Mouse (Mus musculus): ENCODE measurements around the gene Cep41. TPM values are rescaled to one million over a fixed set of nuclear protein-coding genes. Genes with fewer than 3 reads are reported as not detected.

Gene Cep41
- 4.0 and 4.7 TPM in 2 replicates for polyA plus RNA-seq (2015; fragmentation: Nextera tagmentation; extraction: Ambion mirVana)

DNA sequence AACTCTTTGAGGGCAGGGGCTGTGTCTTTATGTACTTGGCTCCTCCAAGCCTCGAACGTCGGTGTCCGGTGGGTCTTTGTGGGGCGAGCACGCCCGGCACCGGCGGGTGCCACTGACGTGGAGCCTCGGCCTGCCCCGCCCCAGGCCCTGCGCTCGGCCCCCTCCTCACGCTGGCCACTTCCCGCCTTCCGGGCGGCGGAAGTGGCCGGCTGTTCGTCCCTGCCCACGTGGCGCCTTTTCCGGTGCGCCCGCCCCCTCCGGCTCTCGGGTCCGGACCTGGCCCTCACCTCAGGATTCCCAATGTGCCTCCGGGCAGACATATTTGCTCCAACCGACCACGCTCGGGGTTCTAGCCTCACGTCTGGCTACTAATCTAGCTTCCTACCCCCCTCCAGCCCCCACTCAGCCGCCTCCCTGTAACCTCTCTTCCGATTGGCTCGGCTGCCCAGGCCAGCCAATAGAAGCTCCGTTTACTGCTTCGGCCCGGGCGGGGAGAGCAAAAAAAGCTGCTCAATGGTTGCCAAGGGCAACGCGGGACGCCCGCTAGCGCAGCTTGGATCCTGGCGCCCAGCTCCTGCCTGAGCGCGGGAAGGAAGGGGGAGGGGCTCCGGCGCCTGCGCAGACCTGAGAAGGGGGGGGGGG lies at the start of gene Cep41:
Gene Cep41 (minus strand): TSS at position 400 of the 642 bp plus-strand sequence.
- peak; percentile 98 for ATAC-seq (ENCODE audit: low FRiP score, low TSS enrichment)
- peaks cover 5% of the 10 kb centered on the region; the same call in 1 of the 2 replicates for H3K4me1 ChIP-seq (replicated peaks; ENCODE audit: control insufficient read depth, insufficient read depth)
- WGBS: under 1% methylated on average over 50 of the region's 52 CpGs

DNA sequence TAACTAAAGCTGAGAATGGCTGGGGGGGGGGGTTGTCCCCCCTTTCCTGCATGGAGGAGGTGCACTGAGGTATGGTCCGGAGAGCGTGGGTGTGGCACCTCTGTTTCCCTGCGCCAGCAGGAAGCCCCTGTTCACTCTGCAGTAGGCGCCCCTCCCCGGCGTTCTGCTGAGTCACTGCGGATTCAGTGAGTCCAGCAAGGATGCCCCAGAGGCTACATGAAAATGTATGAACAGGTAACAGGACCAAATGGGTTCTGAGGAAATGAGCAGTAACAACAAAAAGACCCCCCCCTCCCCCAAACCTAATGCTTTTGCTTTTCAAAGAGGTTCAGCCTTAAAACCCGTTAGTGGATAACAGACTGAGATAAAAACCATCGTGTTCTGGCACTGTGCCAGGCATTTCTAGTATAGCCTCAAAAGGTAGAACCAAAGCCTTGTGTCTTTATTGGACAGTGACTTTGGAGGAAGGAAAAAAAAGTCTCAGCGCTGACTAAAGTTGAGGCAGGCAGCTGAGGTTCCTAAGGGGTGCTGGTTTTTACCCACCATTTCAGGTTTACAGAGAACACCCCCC lies 45.7 kb upstream of the Cep41 start:
- H3K27ac ChIP-seq (replicated peaks): no peak overlapping the region
- no peaks in the 10 kb centered on the region for H3K4me1 ChIP-seq (replicated peaks; ENCODE audit: control insufficient read depth, insufficient read depth)
- H3K4me3 ChIP-seq (ENCODE audit: low read depth, low read length): peak overlapping the region; percentile 52
- H3K4me2 ChIP-seq (replicated peaks; ENCODE audit: low read depth): peak overlapping the region; percentile 53
- 0 out of 2 replicates have a peak, but pooled peaks cover 11% of the 10 kb centered on the region for H3K9me3 ChIP-seq (ENCODE audit: control insufficient read depth, low read length)
- ATAC-seq (ENCODE audit: low FRiP score, low TSS enrichment) (no peak), DNase-seq (ENCODE audit: low spot score) (peak; percentile 37)
- no peaks in the 10 kb centered on the region for H3K27me3 ChIP-seq (ENCODE audit: control insufficient read depth, insufficient read depth, low read length)
- no peak for TF ChIP-seq CTCF (IDR thresholded peaks at IDR 0.05; ENCODE audit: low read depth)
- no peak overlapping the region for H3K9ac ChIP-seq (ENCODE audit: low read length)
- peaks cover 11% of the 10 kb centered on the region; the same call in 1 of the 2 replicates for H3K36me3 ChIP-seq (ENCODE audit: control insufficient read depth, insufficient read depth, low read length)
- 52% methylated on average over 10 of the region's 10 CpGs for WGBS

More for the DNA sequence above, at the start of gene Cep41:
- Histone ChIP-seq H3K4me2 (replicated peaks; ENCODE audit: low read depth) (peak within 1 kb of the TSS; percentile 72), H3K36me3 (ENCODE audit: control insufficient read depth, insufficient read depth, low read length) (no peaks in the 10 kb centered on the region), H3K27me3 (ENCODE audit: control insufficient read depth, insufficient read depth, low read length) (no peaks in the 10 kb centered on the region), H3K9ac (ENCODE audit: low read length) (peak within 1 kb of the TSS; percentile 69), H3K27ac (replicated peaks) (peak within 1 kb of the TSS; percentile 83), H3K4me3 (ENCODE audit: low read depth, low read length) (peak within 1 kb of the TSS; percentile 63), H3K9me3 (ENCODE audit: control insufficient read depth, low read length) (no peaks in the 10 kb centered on the region)
- DNase-seq (ENCODE audit: low spot score): peak; percentile 93
- TF ChIP-seq EP300 (optimal IDR thresholded peaks at IDR 0.05) (peak; percentile 94), CTCF (IDR thresholded peaks at IDR 0.05; ENCODE audit: low read depth) (no peak)

- Histone ChIP-seq H3K9me3 (ENCODE audit: control insufficient read depth, low read length) (peaks cover 11% of the 10 kb centered on the region; the same call in 1 of the 2 replicates), H3K4me1 (replicated peaks; ENCODE audit: control insufficient read depth, insufficient read depth) (no peaks in the 10 kb centered on the region), H3K27ac (replicated peaks) (peak overlapping the region; percentile 67; the same call in 1 of the 2 replicates), H3K27me3 (ENCODE audit: control insufficient read depth, insufficient read depth, low read length) (no peaks in the 10 kb centered on the region), H3K9ac (ENCODE audit: low read length) (peak overlapping the region; percentile 58), H3K4me3 (ENCODE audit: low read depth, low read length) (peak overlapping the region; percentile 52), H3K4me2 (replicated peaks; ENCODE audit: low read depth) (peak overlapping the region; percentile 53), H3K36me3 (ENCODE audit: control insufficient read depth, insufficient read depth, low read length) (peaks cover 8% of the 10 kb centered on the region; the same call in 1 of the 2 replicates)
- 46% methylated on average over 20 of the region's 20 CpGs for WGBS
- ATAC-seq (ENCODE audit: low FRiP score, low TSS enrichment): no peak
- DNase-seq (ENCODE audit: low spot score): no peak
- TF ChIP-seq CTCF (IDR thresholded peaks at IDR 0.05; ENCODE audit: low read depth) (no peak), EP300 (optimal IDR thresholded peaks at IDR 0.05) (no peak)
Measured at GRCm38 (mm10) chr6:30738464-30739006, 45.0 kb upstream of the Cep41 start.

- peak overlapping the region; percentile 67 for H3K27ac ChIP-seq (replicated peaks)
- H3K9me3 ChIP-seq (ENCODE audit: control insufficient read depth, low read length): peaks cover 11% of the 10 kb centered on the region; the same call in 1 of the 2 replicates
- ATAC-seq (ENCODE audit: low FRiP score, low TSS enrichment) (peak; percentile 63; the same call in 1 of the 2 replicates), DNase-seq (ENCODE audit: low spot score) (peak; percentile 56)
- H3K9ac ChIP-seq (ENCODE audit: low read length): peak overlapping the region; percentile 58
- TF ChIP-seq CTCF (IDR thresholded peaks at IDR 0.05; ENCODE audit: low read depth) (peak; percentile 26; the same call in 1 of the 2 replicates), EP300 (optimal IDR thresholded peaks at IDR 0.05) (no peak)
- WGBS: 57% methylated on average over 58 of the region's 66 CpGs
- H3K4me1 ChIP-seq (replicated peaks; ENCODE audit: control insufficient read depth, insufficient read depth): no peaks in the 10 kb centered on the region
- peaks cover 5% of the 10 kb centered on the region; the same call in 1 of the 2 replicates for H3K36me3 ChIP-seq (ENCODE audit: control insufficient read depth, insufficient read depth, low read length)
- H3K4me3 ChIP-seq (ENCODE audit: low read depth, low read length): peak overlapping the region; percentile 52
- H3K27me3 ChIP-seq (ENCODE audit: control insufficient read depth, insufficient read depth, low read length): no peaks in the 10 kb centered on the region
- peak overlapping the region; percentile 53 for H3K4me2 ChIP-seq (replicated peaks; ENCODE audit: low read depth)
Measured at GRCm38 (mm10) chr6:30737548-30738463, 44.3 kb upstream of the Cep41 start.

DNA sequence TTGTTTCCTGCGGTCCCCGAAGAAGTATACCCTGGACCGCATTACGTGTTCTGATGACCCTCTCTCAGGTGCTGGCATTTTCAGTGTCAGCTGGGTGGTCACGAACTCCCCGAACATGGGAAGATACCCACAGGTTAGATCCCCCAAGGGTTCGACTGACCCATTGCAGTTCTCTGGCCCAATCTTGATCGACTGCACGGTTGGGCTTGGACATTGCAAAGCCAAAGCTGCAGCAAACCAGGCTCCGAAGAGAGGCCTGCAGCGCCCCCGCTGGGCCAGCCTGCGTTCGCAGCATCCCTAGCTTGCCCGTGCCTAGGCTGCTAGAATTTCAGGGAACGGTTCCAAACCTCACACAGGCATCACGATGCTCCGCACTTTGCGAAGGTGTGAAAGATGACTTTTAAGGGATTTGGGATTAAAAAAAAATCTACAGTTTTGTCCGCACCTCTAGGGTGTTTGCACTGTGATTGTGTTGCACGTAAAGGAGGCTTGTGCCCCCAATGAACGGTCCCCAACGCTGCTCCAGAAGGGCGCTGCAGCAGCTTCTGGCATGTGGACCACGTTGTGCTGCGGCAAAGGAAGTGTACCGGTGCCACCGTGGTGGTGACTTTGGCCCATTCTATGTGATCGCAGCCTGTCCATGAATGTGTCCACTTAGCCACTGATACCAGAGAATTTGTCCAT lies 43.5 kb upstream of the Cep41 start:
- Histone ChIP-seq H3K4me1 (replicated peaks; ENCODE audit: control insufficient read depth, insufficient read depth) (no peaks in the 10 kb centered on the region), H3K36me3 (ENCODE audit: control insufficient read depth, insufficient read depth, low read length) (no peaks in the 10 kb centered on the region), H3K27ac (replicated peaks) (0 out of 2 replicates have a peak overlapping the region, but pooled peaks have one; percentile 18), H3K27me3 (ENCODE audit: control insufficient read depth, insufficient read depth, low read length) (no peaks in the 10 kb centered on the region), H3K9me3 (ENCODE audit: control insufficient read depth, low read length) (peaks cover 11% of the 10 kb centered on the region; the same call in 1 of the 2 replicates), H3K4me2 (replicated peaks; ENCODE audit: low read depth) (peak overlapping the region; percentile 53), H3K4me3 (ENCODE audit: low read depth, low read length) (peak overlapping the region; percentile 52), H3K9ac (ENCODE audit: low read length) (peak overlapping the region; percentile 18; the same call in 1 of the 2 replicates)
- TF ChIP-seq CTCF (IDR thresholded peaks at IDR 0.05; ENCODE audit: low read depth): peak; percentile 80
- TF ChIP-seq EP300 (optimal IDR thresholded peaks at IDR 0.05): no peak
- ATAC-seq (ENCODE audit: low FRiP score, low TSS enrichment) (peak; percentile 75), DNase-seq (ENCODE audit: low spot score) (peak; percentile 76)
- WGBS: 48% methylated on average over 29 of the region's 29 CpGs

Data from stomach, postnatal 0 days (tissue).